Mouse (Mus musculus): ENCODE measurements around the gene Gm11096.

Gm11096 gene

GRCm38 (mm10) chr17:81481843-81482490 lies 40.4 kb downstream of the Gm11096 start:
- peak; percentile 82 to 83 for DNase-seq

- peak; percentile 23 to 33 for DNase-seq
These were observed 44.8 kb downstream of the Gm11096 start for GRCm38 (mm10) chr17:81486388-81486787.
